Mouse (Mus musculus) megakaryocyte, embryonic 14.5 days (primary cell): Measurements from ENCODE around the gene Fbxw24.
"Not testable (repeated sequence)": the region's sequence is repeated elsewhere in the genome, so short reads cannot be mapped to it uniquely, and the experiment has no call there.

Experiments
- FLI1 ChIP-seq: IDR thresholded peaks from 2 replicates; pipeline ENCODE4 v1.6.1; 2012; ENCODE audit warnings: low read length, inconsistent platforms, mixed read lengths
- GATA1 ChIP-seq: IDR thresholded peaks from 3 replicates; pipeline ENCODE4 v1.6.1; 2012; ENCODE audit warnings: mixed read lengths, low read length, inconsistent platforms, borderline replicate concordance

GRCm38 (mm10) chr9:109602128-109602527 lies 23.7 kb downstream of the Fbxw24 start:
- not testable (repeated sequence) for TF ChIP-seq GATA1, FLI1
